Mouse (Mus musculus) heart, postnatal 0 days (tissue): ENCODE measurements at regions not wholly inside any gene's neighbourhood (a gene's known extent, or its start where the extent isn't known, plus 50 kb on each side); places are given as distances from the start of the nearest gene placed in this dataset.

Source experiments
- CTCF ChIP-seq: IDR thresholded peaks from 2 replicates; pipeline ENCODE4 v1.5.1; 2016; ENCODE audit warnings: antibody characterized with exemption, control low read depth, low read depth
- EP300 ChIP-seq: IDR thresholded peaks from 2 replicates; pipeline ENCODE4 v1.6.1; 2016; ENCODE audit warnings: antibody characterized with exemption, low read depth

GRCm38 (mm10) chrX:97142237-97142636 is 69.8 kb downstream of the Pgr15l start:
- TF ChIP-seq CTCF (no peak), EP300 (no peak)
